Mouse (Mus musculus): ENCODE results near the gene Asap2. TPM values are rescaled to one million over a fixed set of nuclear protein-coding genes. Genes with fewer than 3 reads are reported as not detected.

Asap2 gene
- polyA plus RNA-seq (2012; rRNA removed) = 35.4 and 38.1 TPM in 2 replicates

GRCm38 (mm10) chr12:20990132-20990531, at the start of gene Asap2:
Gene Asap2, plus strand, starts transcription at chr12:20990459.

GRCm38 (mm10) chr12:21284761-21285441, 294.6 kb downstream of the Asap2 start, which contains the start of gene Cpsf3:
Gene Cpsf3, plus strand, starts transcription at chr12:21285391.

GRCm38 (mm10) chr12:21286243-21286622, 296.0 kb downstream of the Asap2 start, which contains the start of gene Itgb1bp1:
Gene Itgb1bp1, minus strand, starts transcription at chr12:21286284.

DNA sequence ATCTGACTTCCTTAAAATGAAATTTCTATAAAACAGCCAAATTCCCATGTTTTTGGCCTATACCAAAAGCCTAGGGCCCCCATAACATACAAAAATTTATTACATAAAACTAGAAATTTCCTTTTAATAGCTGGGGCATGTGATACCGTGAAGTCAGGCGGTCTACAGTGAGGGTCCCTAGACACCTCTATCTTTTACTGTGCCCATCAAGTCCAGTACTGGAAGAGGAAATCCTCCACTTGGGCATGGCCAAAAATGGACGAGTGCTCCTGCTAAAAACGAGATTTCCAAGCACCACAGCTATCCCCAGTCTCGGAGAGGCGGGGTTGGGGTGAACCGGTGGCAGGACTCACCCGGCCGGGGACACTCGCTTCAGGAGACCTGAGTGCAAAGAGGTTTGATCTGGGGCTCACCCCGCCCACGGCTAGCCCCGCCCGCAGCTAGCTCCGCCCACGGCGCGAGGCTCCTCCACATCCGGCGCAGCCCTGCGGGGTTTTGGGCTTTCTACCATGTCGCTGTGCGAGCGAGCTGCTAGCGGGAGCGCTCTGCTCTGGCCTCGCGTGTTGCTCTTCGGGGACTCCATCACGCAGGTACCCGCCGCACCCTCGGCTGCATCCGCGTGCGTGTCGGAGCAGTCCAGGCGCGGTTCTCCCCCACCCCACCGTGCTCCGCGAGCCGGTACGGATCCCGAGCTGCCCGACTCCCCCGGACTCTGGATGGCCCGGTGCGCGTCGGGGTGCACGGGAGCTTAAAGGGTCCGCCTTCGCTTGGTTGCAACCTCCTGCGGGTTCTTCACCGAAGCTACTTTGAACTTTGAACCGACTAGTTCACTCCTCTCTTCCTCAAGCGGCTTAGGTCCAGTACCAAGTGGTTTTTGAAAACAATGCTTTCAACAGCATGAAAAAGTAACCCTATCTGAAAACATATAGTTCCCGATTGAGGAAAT, 325.9 kb downstream of the Asap2 start, which contains the start of gene Iah1:
Gene Iah1, plus strand, starts transcription at position 467 of the 946 bp plus-strand sequence.

Data from central nervous system, embryonic 14 days (tissue).